Mouse (Mus musculus) bone marrow macrophage, adult 2 months (primary cell): ENCODE measurements around the gene Sar1a. TPM values are rescaled to one million over a fixed set of nuclear protein-coding genes. Genes with fewer than 3 reads are reported as not detected.

ENCODE experiments used
- H3K27ac ChIP-seq: 2 replicates; pipeline ENCODE4 v1.5.1; 2012; ENCODE audit warnings: low read depth, low read length; ENCODE audit not compliant: insufficient read depth
- H3K4me1 ChIP-seq: 2 replicates; pipeline ENCODE4 v1.6.1; 2012; ENCODE audit warnings: low read length; ENCODE audit not compliant: control insufficient read depth, insufficient read depth
- H3K4me3 ChIP-seq: 2 replicates; pipeline ENCODE4 v1.5.1; 2012; ENCODE audit warnings: mild to moderate bottlenecking, low read length, moderate library complexity; ENCODE audit not compliant: insufficient read depth
- CTCF ChIP-seq: IDR thresholded peaks from 2 replicates; pipeline ENCODE4 v1.5.1; 2012; ENCODE audit warnings: low read depth, mild to moderate bottlenecking, low read length, moderate library complexity
- POLR2A ChIP-seq: IDR thresholded peaks from 2 replicates; pipeline ENCODE4 v1.6.1; 2012; ENCODE audit warnings: mild to moderate bottlenecking, low read depth, low read length, borderline replicate concordance
- polyA plus RNA-seq: library from polyadenylated mRNA; stranded (reverse); fragments of >200 nt; gene quantifications from 2 replicates; pipeline ENCODE4 v1.2.4, GENCODE M21; 2012; ENCODE audit not compliant: missing spikeins, insufficient read depth, insufficient read length

Sar1a gene
- polyA plus RNA-seq, 1 experiment: 71.9 TPM

GRCm38 (mm10) chr10:61706412-61707375 is 26.6 kb downstream of the Sar1a start:
- peaks cover 11% of the 10 kb centered on the region for H3K4me1 ChIP-seq
- H3K4me3 ChIP-seq: no peak overlapping the region
- peak overlapping the region; percentile 60 for H3K27ac ChIP-seq
- TF ChIP-seq CTCF (no peak), POLR2A (no peak)

- peaks cover 26% of the 10 kb centered on the region for H3K4me1 ChIP-seq
- TF ChIP-seq POLR2A (no peak), CTCF (no peak)
- no peak overlapping the region for H3K27ac ChIP-seq
- H3K4me3 ChIP-seq: no peak overlapping the region
Observed at GRCm38 (mm10) chr10:61713601-61714000, 33.5 kb downstream of the Sar1a start.

- H3K4me1 ChIP-seq: peaks cover 26% of the 10 kb centered on the region
- TF ChIP-seq CTCF (no peak), POLR2A (no peak)
- no peak overlapping the region for H3K27ac ChIP-seq
- H3K4me3 ChIP-seq: no peak overlapping the region
Observed at GRCm38 (mm10) chr10:61714146-61714545, 34.0 kb downstream of the Sar1a start.

- TF ChIP-seq CTCF (no peak), POLR2A (no peak)
- peaks cover 26% of the 10 kb centered on the region for H3K4me1 ChIP-seq
- no peak within 1 kb of the TSS for H3K27ac ChIP-seq
- H3K4me3 ChIP-seq: peak within 1 kb of the TSS; percentile 81
Observed at GRCm38 (mm10) chr10:61714771-61715461, 34.8 kb downstream of the Sar1a start, which contains the start of gene Aifm2. Gene Aifm2 (plus strand): TSS chr10:61715263.

GRCm38 (mm10) chr10:61715462-61715837 is 35.4 kb downstream of the Sar1a start:
- Histone ChIP-seq H3K27ac (no peak overlapping the region), H3K4me3 (peak overlapping the region; percentile 81), H3K4me1 (peaks cover 26% of the 10 kb centered on the region)
- TF ChIP-seq CTCF (no peak), POLR2A (no peak)

- peak overlapping the region; percentile 81 for H3K4me3 ChIP-seq
- TF ChIP-seq CTCF (no peak), POLR2A (no peak)
- peaks cover 26% of the 10 kb centered on the region for H3K4me1 ChIP-seq
- peak overlapping the region; percentile 8; the same call in 1 of the 2 replicates for H3K27ac ChIP-seq
Observed at GRCm38 (mm10) chr10:61715996-61716864, 36.1 kb downstream of the Sar1a start.

- H3K27ac ChIP-seq: no peak overlapping the region
- H3K4me3 ChIP-seq: no peak overlapping the region
- TF ChIP-seq POLR2A (no peak), CTCF (no peak)
- peaks cover 32% of the 10 kb centered on the region for H3K4me1 ChIP-seq
Observed at GRCm38 (mm10) chr10:61717406-61718296, 37.6 kb downstream of the Sar1a start.

GRCm38 (mm10) chr10:61720331-61720730 is 40.2 kb downstream of the Sar1a start:
- peaks cover 21% of the 10 kb centered on the region for H3K4me1 ChIP-seq
- no peak for TF ChIP-seq POLR2A
- TF ChIP-seq CTCF: no peak
- no peak overlapping the region for H3K4me3 ChIP-seq
- H3K27ac ChIP-seq: no peak overlapping the region
